Mouse (Mus musculus) embryonic facial prominence, embryonic 10.5 days (tissue): ENCODE data around the gene Acmsd. TPM values are rescaled to one million over a fixed set of nuclear protein-coding genes. Genes with fewer than 3 reads are reported as not detected.

ENCODE experiments used
- DNase-seq: peaks from one replicate; pipeline ENCODE4 v3.0.0-alpha.2; 2017; ENCODE audit warnings: low spot score
- H3K27ac ChIP-seq: fragments of 300-500 bp; sonication (generic); replicated peaks from 2 replicates; pipeline ENCODE4 v1.5.1; 2016; ENCODE audit warnings: mild to moderate bottlenecking
- H3K27me3 ChIP-seq: fragments of 300-500 bp; sonication (generic); replicated peaks from 2 replicates; pipeline ENCODE4 v1.6.1; 2016; ENCODE audit warnings: low read depth, mild to moderate bottlenecking; ENCODE audit not compliant: poor library complexity, severe bottlenecking
- H3K36me3 ChIP-seq: fragments of 300-500 bp; sonication (generic); replicated peaks from 2 replicates; pipeline ENCODE4 v1.6.1; 2016; ENCODE audit warnings: mild to moderate bottlenecking, moderate library complexity
- H3K4me1 ChIP-seq: fragments of 300-500 bp; sonication (generic); 2 replicates; pipeline ENCODE4 v1.6.1; 2016
- H3K4me3 ChIP-seq: fragments of 300-500 bp; sonication (generic); 2 replicates; pipeline ENCODE4 v1.5.1; 2016; ENCODE audit warnings: mild to moderate bottlenecking, moderate library complexity
- H3K9me3 ChIP-seq: fragments of 300-500 bp; sonication (generic); 2 replicates; pipeline ENCODE4 v1.6.1; 2016; ENCODE audit warnings: mild to moderate bottlenecking
- WGBS: fragments of 180-500 bp; shearing (Covaris S2); methylation state at CpG from one replicate; pipeline ENCODE4 v1.1.7; 2016; 5-methylcytosine and 5-hydroxymethylcytosine counted together
- polyA plus RNA-seq: library from polyadenylated mRNA; unstranded; fragments of >200 nt; fragmentation: Nextera tagmentation; extraction: Ambion mirVana; gene quantifications from 2 replicates; pipeline ENCODE4 v1.2.1, GENCODE M21; 2016

Acmsd gene
- polyA plus RNA-seq, 1 experiment from 2014 or later: 0.22 TPM

- WGBS: 67% methylated on average over 2 of the region's 2 CpGs
- H3K27ac ChIP-seq: no peak overlapping the region
- no peak overlapping the region for H3K4me3 ChIP-seq
- DNase-seq: no peak
- no peaks in the 10 kb centered on the region for H3K27me3 ChIP-seq
- H3K9me3 ChIP-seq: no peaks in the 10 kb centered on the region
- H3K4me1 ChIP-seq: peaks cover 13% of the 10 kb centered on the region
- peaks cover 30% of the 10 kb centered on the region for H3K36me3 ChIP-seq
Observed at GRCm38 (mm10) chr1:127780849-127781248, 51.6 kb downstream of the Acmsd start.

- no peak overlapping the region for H3K27ac ChIP-seq
- H3K27me3 ChIP-seq: no peaks in the 10 kb centered on the region
- peaks cover 13% of the 10 kb centered on the region for H3K4me1 ChIP-seq
- DNase-seq: no peak
- peaks cover 16% of the 10 kb centered on the region for H3K36me3 ChIP-seq
- no peaks in the 10 kb centered on the region for H3K9me3 ChIP-seq
- no peak overlapping the region for H3K4me3 ChIP-seq
Observed at GRCm38 (mm10) chr1:127783862-127784261, 54.6 kb downstream of the Acmsd start.

- no peak for DNase-seq
- Histone ChIP-seq H3K36me3 (peaks cover 12% of the 10 kb centered on the region), H3K27ac (no peak overlapping the region), H3K4me1 (peaks cover 13% of the 10 kb centered on the region), H3K4me3 (no peak overlapping the region), H3K27me3 (no peaks in the 10 kb centered on the region), H3K9me3 (no peaks in the 10 kb centered on the region)
- 82% methylated on average over 1 of the region's 1 CpGs for WGBS
Observed at GRCm38 (mm10) chr1:127785882-127786281, 56.7 kb downstream of the Acmsd start.

GRCm38 (mm10) chr1:127788943-127789342, 59.7 kb downstream of the Acmsd start:
- H3K4me3 ChIP-seq: no peak overlapping the region
- DNase-seq: no peak
- H3K27ac ChIP-seq: no peak overlapping the region
- H3K4me1 ChIP-seq: peaks cover 13% of the 10 kb centered on the region
- no peaks in the 10 kb centered on the region for H3K27me3 ChIP-seq
- WGBS: 62% methylated on average over 6 of the region's 6 CpGs
- H3K9me3 ChIP-seq: no peaks in the 10 kb centered on the region
- H3K36me3 ChIP-seq: peaks cover 34% of the 10 kb centered on the region

GRCm38 (mm10) chr1:127793459-127793858, 64.2 kb downstream of the Acmsd start:
- Histone ChIP-seq H3K27ac (no peak overlapping the region), H3K9me3 (no peaks in the 10 kb centered on the region), H3K36me3 (peaks cover 47% of the 10 kb centered on the region), H3K4me3 (no peak overlapping the region), H3K4me1 (peaks cover 5% of the 10 kb centered on the region), H3K27me3 (no peaks in the 10 kb centered on the region)
- 95% methylated on average over 1 of the region's 1 CpGs for WGBS
- DNase-seq: no peak

- peaks cover 60% of the 10 kb centered on the region for H3K36me3 ChIP-seq
Observed at GRCm38 (mm10) chr1:127795087-127795769, 66.0 kb downstream of the Acmsd start.

GRCm38 (mm10) chr1:127796341-127796740, 67.1 kb downstream of the Acmsd start:
- WGBS: 81% methylated on average over 4 of the region's 4 CpGs
- H3K27me3 ChIP-seq: no peaks in the 10 kb centered on the region
- no peak for DNase-seq
- peaks cover 70% of the 10 kb centered on the region for H3K36me3 ChIP-seq
- H3K4me1 ChIP-seq: no peaks in the 10 kb centered on the region
- no peak overlapping the region for H3K4me3 ChIP-seq
- no peaks in the 10 kb centered on the region for H3K9me3 ChIP-seq
- no peak overlapping the region for H3K27ac ChIP-seq

More at GRCm38 (mm10) chr1:127795087-127795769, 66.0 kb downstream of the Acmsd start:
- Histone ChIP-seq H3K4me3 (no peak overlapping the region), H3K27me3 (no peaks in the 10 kb centered on the region), H3K4me1 (no peaks in the 10 kb centered on the region), H3K27ac (no peak overlapping the region), H3K9me3 (no peaks in the 10 kb centered on the region)
- 95% methylated on average over 6 of the region's 6 CpGs for WGBS
- DNase-seq: no peak

- Histone ChIP-seq H3K27me3 (no peaks in the 10 kb centered on the region), H3K4me1 (no peaks in the 10 kb centered on the region), H3K9me3 (no peaks in the 10 kb centered on the region), H3K4me3 (no peak overlapping the region), H3K27ac (no peak overlapping the region), H3K36me3 (peaks cover 70% of the 10 kb centered on the region)
- DNase-seq: no peak
- 79% methylated on average over 1 of the region's 1 CpGs for WGBS
Observed at GRCm38 (mm10) chr1:127796752-127797151, 67.5 kb downstream of the Acmsd start.

- Histone ChIP-seq H3K27me3 (no peaks in the 10 kb centered on the region), H3K4me1 (no peaks in the 10 kb centered on the region), H3K27ac (no peak overlapping the region), H3K9me3 (no peaks in the 10 kb centered on the region), H3K4me3 (no peak overlapping the region), H3K36me3 (peaks cover 86% of the 10 kb centered on the region)
- no peak for DNase-seq
- 88% methylated on average over 8 of the region's 8 CpGs for WGBS
Observed at GRCm38 (mm10) chr1:127802916-127803315, 73.7 kb downstream of the Acmsd start.

GRCm38 (mm10) chr1:127808671-127809070, 79.5 kb downstream of the Acmsd start:
- Histone ChIP-seq H3K4me1 (no peaks in the 10 kb centered on the region), H3K27me3 (no peaks in the 10 kb centered on the region), H3K36me3 (peaks cover 36% of the 10 kb centered on the region), H3K4me3 (no peak overlapping the region), H3K27ac (no peak overlapping the region), H3K9me3 (no peaks in the 10 kb centered on the region)
- no peak for DNase-seq
- WGBS: 97% methylated on average over 7 of the region's 7 CpGs

- Histone ChIP-seq H3K27ac (no peak overlapping the region), H3K36me3 (no peaks in the 10 kb centered on the region), H3K27me3 (no peaks in the 10 kb centered on the region), H3K9me3 (no peaks in the 10 kb centered on the region), H3K4me3 (no peak overlapping the region), H3K4me1 (no peaks in the 10 kb centered on the region)
- no peak for DNase-seq
- 82% methylated on average over 7 of the region's 7 CpGs for WGBS
Observed at GRCm38 (mm10) chr1:127812929-127813328, 83.7 kb downstream of the Acmsd start.

- DNase-seq: no peak
- H3K4me1 ChIP-seq: no peaks in the 10 kb centered on the region
- no peak overlapping the region for H3K27ac ChIP-seq
- WGBS: 86% methylated on average over 6 of the region's 6 CpGs
- H3K9me3 ChIP-seq: no peaks in the 10 kb centered on the region
- H3K36me3 ChIP-seq: no peaks in the 10 kb centered on the region
- no peaks in the 10 kb centered on the region for H3K27me3 ChIP-seq
- no peak overlapping the region for H3K4me3 ChIP-seq
Observed at GRCm38 (mm10) chr1:127816381-127816780, 87.2 kb downstream of the Acmsd start.
